Mouse (Mus musculus): Measurements from ENCODE around the gene Mrpl43.

The Mrpl43 gene

DNA sequence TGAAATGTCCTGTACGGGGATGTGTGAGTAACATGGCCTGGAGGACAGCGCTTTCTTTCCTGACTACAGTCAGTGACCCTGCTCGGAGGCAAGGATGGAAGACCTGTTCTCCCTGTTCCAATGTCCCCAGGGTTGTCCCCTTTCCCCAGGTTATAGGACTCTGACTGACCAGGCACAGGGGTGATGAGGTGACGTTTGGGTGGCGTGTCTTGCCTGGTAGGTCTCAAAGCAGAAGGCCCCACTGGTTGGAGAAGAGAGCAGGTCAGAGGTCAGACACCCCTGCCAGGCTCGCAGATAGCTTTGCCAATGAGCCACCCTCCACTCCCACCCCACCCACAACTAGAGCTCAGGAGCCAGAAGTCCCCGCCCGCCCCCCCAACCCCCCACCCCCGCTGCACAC lies 23.3 kb upstream of the Mrpl43 start:
- no peak for DNase-seq (ENCODE audit: low read depth, low spot score)

DNA sequence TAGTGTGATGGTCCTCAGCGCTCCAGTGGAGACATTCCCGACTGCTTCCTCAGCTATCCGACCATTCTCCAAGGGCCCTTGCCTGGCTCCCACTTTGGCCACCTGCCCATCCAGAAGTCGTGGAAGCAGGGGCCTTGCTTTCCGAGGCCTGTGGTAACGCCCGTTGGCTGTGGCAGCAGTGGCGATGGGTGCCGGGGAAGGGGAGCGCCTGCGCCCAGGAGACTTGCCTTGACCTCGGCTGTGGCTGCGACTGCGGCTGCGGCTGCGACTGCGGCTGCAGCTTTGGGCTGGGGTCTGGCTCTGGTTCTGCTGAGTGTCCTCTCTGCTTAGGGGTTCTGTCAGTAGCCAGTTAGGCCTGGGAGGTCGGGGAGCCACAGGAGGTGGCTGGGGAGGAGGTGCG lies 22.5 kb upstream of the Mrpl43 start:
- DNase-seq (ENCODE audit: low read depth, low spot score), result no peak

DNA sequence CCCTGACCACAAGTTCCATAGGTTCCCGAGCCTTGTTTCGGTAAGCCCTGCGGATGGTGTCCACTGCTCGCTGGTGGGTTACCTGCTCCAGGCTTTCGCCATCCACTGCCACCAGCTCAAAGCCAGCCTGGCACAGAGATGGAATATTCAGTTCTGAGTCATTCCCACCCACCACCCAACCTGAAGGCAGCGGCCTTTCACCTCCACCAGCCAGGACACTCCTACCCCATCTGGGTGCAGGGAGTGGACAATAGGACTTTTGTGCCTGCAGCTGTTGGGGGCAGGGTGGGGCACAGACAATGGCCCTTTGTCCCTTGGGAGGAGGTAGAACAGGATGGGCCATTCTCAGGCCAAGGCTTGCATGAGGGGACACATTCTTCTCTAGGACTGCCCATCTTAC lies 21.6 kb upstream of the Mrpl43 start:
- no peak for DNase-seq (ENCODE audit: low read depth, low spot score)

DNA sequence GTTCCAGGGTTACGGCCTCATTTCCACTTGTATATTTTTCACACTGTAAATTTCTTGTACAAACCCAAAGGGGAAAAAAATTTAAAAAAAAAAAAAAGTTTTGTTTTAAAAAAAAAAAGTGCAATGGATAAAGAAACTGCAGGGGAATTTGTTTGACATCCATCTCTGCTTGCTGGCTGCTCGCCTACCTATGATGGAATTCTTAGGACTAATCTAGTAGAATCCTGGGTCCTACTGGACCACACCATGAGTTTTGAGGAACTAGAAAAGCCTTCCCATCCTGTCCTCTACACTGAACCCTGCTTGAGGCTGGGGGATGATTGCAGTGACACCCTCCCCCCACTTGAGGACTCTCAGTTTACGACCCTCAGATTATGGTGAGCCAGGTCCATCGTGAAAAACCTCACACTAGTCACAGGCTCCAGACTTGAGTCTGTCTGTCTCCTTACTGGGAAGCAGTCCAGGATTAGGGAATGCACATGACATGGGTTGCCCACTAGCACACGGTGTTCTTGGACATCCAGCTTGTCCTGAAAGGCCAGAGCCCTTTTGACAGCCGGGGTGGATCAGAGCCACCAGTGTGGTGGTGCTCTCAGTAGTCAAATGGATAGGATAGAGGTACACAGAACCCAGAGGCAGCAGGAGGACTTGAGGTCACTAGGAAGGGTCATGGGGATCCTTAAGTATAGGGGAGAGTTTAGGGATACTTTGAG lies 20.9 kb upstream of the Mrpl43 start:
- no peak for DNase-seq (ENCODE audit: low read depth, low spot score)

DNA sequence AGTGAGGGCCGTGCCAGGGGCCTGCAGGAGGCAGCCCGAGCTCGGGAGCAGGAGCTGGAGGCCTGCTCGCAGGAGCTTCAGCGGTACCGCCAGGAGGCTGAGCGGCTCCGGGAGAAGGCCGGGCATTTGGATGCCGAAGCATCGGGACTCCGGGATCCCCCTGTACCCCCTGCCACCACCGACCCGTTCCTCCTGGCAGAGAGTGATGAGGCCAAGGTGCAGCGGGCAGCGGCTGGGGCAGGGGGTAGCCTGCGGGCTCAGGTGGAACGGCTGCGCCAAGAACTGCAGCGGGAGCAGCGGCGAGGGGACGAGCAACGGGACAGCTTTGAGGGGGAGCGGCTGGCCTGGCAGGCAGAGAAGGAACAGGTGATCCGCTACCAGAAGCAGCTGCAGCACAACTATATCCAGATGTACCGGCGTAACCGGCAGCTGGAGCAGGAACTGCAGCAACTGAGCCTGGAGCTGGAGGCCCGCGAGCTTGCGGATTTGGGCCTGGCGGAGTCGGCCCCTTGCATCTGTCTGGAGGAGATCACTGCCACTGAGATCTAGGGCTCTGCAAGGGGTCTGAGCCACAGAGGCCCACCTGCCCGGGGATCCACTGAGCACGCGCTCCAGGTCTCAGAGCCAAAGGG lies 19.8 kb upstream of the Mrpl43 start:
- no peak for DNase-seq (ENCODE audit: low read depth, low spot score)

DNA sequence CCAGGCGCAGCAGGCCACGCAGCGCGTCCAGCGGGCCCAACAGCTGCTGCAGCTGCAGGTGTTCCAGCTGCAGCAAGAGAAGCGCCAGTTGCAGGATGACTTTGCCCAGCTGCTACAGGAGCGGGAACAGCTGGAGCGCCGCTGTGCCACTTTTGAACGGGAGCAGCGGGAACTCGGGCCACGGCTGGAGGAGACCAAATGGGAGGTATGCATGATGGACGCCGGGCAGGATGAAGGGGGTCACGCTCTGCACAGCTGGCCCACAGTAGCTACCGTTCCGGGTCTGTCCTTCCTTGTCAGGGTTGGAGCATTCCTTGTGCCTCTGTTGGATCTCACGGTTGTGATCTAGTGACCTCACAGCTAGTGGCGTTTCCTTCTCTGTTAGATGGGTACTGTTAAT lies 18.5 kb upstream of the Mrpl43 start:
- no peak for DNase-seq (ENCODE audit: low read depth, low spot score)

DNA sequence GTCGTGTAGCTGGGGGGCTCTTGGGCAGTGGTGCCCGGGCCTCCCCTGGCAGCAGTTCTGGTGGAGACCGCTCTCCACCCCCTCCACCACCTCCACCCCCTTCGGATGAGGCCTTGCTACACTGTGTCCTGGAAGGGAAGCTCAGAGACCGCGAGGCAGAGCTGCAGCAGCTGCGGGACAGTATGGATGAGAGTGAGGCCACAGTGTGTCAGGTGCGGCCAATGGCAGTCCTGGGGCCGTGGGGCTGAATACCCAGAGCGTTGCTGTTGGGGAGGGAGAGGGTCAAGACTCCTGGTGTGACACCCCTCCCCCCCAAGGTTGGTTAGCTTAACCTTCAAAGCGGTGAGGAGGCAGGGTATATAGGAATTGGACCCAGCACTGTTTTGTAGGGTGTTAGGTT lies 17.8 kb upstream of the Mrpl43 start:
- no peak for DNase-seq (ENCODE audit: low read depth, low spot score)

DNA sequence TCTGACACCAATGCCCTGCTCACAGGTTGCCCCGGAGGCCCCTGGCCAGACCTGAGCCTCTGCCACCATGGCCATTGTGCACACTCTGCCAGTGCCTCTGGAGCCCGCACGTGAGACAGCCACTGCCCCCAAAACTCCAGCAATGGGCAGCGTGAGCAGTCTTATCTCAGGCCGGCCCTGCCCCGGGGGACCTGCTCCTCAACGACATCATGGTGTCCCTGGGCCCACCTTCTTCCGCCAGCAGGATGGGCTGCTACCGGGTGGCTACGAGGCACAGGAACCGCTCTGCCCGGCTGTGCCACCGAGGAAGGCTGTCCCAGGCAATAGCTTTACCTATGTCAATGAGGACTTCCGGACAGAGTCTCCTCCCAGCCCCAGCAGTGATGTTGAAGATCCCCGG lies 15.1 kb upstream of the Mrpl43 start:
- no peak for DNase-seq (ENCODE audit: low read depth, low spot score)

DNA sequence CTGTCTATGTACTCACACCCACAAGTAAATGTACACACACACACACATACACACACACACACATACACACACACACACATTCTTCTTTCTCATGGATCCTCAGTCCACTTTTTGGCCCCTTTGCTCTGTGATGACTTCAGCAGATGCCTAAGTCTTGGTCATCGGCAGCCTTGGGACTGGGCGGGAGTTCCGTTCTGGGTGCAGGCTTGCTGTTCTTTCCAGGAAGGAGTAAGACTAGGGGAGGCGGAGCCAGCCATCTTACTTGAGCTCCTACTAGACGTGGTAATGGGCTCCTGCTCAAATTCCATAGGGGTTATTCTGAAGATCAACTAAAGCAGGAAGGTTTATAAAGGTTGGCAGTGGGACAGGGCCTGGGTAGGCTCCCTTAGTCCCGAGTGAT lies 14.1 kb upstream of the Mrpl43 start:
- DNase-seq (ENCODE audit: low read depth, low spot score), result no peak

DNA sequence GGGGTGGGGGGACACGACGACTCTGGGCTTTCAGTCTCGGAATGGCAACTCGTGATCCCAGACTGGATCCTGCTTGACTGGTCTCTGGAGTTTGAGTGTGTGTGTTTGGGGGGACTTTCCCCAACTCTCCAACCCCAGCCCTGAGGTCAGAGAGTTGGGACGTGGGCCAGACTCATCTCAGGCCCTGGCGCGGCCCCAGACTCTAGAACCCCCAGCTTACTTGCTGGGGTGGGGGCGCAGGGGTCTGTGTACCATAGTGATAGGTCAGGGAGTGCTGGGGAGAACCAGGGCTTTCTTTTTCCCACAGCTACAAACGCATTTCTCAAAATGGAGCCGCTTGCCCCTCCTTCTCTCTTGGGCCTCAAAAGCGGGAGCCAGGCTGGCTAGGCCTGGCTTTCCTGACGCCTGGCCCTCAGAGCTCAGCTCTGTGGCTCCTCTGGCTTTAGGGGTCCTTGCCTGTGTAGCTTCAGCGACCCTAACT lies 12.1 kb upstream of the Mrpl43 start:
- DNase-seq (ENCODE audit: low read depth, low spot score), result no peak

DNA sequence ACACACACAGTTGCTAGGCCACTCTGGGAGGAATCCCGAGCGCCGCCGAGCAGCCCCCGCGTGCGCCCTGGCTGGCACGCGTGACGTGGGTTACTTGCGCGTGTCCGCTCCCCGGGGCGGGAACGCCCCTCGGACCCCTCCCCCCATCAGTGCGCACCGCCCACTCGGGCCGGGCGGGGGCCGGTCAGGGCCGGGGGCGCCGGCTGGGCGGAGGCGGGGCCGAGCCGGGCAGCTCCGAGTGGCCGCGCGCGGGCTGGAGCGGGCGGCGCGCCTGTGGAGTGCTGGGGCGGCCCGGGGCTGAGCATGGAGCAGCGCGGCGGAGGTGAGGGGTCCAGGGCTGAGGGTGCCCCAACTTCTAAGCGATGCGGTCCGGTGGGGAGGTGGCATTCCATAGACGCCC lies 11.7 kb upstream of the Mrpl43 start:
- DNase-seq (ENCODE audit: low read depth, low spot score), result no peak

DNA sequence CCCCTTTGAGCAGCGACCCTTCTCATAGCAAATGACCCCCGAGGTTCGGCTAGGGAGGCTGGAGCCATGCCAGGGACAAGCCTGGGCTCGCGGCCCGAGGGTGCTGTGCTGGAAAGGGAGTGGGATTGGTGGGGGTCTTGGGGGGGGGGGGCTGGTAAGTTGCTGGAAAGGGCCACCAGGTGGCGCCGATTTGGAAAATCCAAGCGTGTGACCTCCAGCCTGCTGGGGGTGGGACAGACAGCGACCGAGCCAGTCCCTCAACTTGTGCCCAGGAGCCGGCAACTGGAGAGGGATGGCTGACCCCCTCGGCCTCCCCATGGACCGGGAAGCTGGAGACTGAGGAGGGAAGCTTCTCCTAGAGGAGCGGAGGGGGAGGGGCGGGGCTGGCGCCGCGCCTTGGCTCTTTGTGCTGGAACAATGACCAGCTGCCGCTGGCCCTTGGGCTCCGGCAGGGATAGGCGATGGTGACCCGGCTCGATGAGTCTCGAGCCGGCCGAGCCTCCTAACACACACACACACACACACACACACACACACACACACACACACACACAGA lies 11.1 kb upstream of the Mrpl43 start:
- peak; percentile 72 for DNase-seq (ENCODE audit: low read depth, low spot score)

DNA sequence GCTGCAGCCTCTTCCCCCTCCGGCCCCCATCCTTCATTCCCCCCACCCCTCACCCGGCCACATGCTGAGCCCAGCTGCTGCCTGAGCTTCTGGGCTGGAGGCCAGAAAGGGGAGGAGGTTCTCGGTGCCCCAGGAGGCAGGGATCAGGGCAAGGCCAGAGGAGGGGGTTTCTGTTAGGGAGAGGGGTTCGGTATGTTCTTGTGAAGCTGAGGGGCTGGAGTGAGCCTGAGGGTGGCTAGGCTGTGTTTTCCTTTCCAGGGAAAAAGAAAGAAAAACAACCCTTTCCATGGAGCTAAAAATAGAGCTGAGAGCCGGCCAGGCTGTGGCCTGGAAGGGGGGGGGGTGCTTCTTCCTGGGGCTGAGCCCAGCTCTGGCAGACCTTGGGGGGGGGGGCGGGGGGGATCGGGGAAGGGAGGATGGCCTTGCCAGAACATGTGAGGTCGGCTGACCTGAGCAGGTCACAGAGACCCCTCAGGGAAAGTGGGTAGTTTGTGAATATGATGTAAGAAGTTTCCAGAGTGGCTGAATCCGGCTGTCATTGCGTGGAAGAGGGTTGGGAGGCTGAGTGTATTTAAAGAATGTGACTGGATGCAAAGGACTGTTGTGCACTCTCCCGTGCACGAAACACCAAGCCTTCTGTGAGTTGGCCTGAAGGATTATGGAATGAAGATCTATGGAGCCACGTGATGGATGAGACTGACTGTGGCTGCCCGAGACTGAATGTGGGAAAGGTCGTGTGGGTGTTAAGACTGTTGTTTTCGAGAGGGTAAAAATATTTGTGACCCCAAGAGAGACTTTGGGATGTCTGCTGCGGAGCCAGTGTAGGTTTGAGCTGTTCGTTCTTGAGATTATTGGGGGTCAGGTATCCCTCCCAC lies 10.3 kb upstream of the Mrpl43 start:
- peak; percentile 88 for DNase-seq (ENCODE audit: low read depth, low spot score)

DNA sequence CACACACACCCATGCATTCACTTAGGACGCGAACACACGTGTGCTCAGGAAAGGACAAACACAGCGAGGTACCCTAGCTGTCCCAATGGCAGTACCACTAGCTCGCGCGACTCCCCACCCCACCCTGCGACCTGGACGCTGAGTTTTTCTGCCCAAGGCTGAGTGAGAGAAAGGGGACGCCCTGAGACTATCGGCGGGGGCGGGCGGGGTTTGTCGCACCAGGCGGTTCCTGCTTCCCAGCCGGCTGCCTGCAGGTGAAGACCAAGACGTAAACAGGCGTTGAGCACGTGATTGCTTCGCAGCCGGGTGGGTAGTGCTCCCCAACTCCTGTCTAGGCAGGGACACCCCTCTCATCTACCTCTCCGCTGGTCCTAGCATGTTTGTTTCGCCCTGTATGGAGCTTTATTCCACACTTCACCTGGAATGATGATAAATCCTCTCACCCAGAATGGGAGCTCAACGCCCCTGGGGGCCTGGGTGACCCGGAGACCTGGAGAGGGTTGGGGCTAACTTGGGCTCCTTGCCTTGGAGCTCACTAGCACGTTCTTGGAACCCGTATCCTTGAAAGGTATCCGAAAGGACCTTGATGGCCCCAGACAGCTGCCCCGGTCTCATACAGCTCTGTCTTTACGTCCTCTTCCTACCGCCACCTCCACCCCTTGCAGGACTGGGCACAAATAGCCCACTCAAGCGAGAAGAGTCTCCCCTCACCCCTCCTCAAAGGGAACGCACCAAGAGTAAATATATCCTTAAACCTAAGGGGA lies 9.5 kb upstream of the Mrpl43 start:
- DNase-seq (ENCODE audit: low read depth, low spot score), result no peak

DNA sequence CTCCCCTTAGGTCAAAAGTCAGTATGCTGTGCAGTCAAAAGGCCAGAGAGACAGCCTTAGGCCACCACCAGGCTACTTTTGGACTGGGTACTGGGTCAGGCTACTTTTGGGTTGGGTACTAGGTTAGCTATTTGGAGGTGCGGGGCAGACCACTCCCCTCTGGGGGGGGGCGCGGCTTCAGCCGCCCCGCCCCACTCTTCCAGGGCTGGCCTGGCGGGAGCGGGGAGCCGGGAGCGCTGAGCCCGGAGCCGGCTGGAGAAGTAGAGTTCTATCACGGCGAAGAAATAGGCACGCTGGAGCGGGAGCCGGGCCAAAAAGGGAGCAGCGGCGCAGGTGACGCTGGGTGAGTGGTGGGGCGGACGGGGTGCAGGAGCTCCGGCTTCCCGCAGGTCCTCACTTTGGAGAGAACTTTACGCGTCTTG lies 8.8 kb upstream of the Mrpl43 start:
- DNase-seq (ENCODE audit: low read depth, low spot score), result no peak

DNA sequence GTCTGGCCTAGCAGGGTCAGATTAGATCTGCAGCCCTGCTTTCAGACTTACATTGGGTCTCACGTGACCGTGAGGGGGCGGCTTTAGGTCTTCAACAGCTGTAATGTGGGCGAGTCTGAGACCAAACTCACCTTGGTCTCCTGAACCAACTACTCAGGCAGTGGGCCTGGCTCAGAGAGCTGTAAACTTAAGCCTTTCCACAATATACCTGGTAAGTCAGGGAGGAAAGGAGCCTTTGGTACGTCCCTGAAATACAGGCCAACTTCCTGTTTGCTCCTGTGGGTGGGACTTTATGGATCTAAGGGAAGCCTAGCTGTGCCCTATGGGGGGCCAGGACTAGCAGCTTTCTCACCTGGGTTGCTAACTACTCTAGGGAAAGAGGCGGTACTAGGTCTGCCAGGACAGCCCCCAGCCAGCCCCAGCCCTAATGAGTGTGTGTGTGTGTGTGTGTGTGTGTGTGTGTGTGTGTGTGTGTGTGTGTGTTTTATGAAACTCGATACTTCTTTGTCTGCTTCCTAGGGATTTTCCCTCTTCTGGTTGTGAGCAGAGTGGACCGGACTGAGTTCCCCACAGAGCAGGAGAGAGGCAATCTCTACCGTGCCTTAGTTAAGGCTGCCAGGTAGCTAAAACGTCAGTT lies 8.2 kb upstream of the Mrpl43 start, which contains the start of gene Lzts2:
TSS of gene Lzts2 (plus strand) at position 80 of the 637 bp plus-strand sequence.
- DNase-seq (ENCODE audit: low read depth, low spot score), result no peak

DNA sequence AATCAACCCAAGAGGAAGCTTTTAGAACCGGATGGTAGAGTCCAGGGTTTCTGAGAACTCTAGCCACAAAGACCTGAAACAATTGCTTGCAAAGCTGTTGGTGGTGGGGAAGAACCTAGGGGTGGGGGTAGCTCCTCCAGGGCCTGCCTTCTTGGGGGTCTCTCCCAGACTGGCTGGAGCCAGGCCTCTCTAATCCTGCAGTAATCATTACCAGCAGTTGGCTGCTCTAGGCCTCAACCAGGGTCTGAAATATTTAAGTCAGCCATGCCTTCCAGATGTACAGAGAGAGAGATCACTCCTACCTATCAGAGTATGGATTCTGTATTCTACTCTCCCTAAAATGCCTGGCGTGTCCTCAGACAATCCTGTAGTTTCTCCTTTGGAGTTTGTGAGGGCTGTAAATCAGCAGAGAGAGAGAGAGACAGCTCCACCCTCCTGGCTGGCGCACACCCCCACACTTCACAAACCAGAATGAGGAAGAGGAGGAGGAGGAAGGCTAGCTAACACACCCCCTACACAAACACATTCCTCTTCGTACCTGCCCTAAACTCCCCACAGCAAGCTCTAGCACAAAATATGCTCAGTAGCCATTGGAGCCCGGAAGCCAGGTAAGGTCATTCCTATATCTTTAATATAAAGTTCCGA lies 7.5 kb upstream of the Mrpl43 start:
- no peak for DNase-seq (ENCODE audit: low read depth, low spot score)

DNA sequence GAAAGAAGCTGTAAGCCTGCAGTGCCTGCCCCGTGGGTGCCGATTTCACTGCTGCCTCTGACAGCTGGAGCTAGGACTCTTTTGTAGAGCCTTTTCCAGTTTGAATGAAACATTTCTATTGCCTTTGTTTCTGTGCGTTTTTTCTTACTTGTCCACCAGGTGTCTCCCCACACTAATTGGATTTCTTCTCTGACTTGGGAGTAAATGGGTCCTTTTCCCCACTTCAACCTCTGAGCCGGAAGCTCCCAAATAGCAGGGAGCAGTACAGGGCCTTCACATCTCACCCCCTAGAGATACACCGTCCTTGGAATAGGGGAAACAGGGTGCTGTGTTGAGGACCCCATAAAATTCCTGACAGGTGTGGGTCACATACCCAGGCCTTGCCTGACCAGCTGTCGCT lies 6.4 kb upstream of the Mrpl43 start:
- DNase-seq (ENCODE audit: low read depth, low spot score), result no peak

DNA sequence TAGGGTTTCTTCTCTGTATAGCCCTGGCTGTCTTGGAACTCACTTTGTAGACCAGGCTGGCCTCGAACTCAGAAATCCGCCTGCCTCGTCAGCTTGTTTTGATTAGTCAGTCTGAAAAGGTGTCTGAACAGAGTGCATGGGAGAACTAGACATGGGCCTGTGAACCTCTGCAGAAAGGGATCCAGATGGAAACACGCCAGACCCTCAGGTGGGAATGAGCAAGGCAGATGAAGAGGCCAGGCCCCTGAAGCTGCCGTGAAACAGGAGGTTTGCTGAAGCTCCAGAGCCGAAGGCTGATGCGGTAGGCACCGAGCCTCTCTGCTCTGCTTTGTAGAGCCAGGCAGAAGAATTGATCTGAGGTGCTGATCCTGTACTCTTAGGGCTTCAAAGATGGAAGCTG lies 6.0 kb upstream of the Mrpl43 start:
- no peak for DNase-seq (ENCODE audit: low read depth, low spot score)

DNA sequence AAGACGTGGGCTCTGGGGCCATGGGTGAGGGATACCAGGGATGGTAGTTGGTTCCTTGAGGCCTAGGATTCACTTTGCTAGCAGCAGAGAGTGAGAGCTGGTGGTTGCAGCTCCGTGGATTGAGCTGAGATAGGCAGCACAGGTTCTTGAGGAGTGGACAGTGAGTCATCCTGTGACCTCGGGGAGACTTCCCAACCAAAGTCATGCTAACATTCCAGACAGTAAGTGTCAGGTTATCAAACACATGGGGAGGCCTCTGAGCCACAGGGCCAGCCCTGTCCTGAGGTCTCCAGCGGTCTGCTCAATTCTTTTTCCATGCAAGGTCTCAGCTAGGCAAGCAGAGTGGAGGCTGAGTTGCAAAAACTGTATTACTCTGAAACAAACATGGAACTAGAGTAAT lies 4.4 kb upstream of the Mrpl43 start:
- no peak for DNase-seq (ENCODE audit: low read depth, low spot score)

All from telencephalon, adult 2 months (tissue).